Comparison of ENCODE assay signal across 19 mouse cellular contexts in the genomic region with DNA sequence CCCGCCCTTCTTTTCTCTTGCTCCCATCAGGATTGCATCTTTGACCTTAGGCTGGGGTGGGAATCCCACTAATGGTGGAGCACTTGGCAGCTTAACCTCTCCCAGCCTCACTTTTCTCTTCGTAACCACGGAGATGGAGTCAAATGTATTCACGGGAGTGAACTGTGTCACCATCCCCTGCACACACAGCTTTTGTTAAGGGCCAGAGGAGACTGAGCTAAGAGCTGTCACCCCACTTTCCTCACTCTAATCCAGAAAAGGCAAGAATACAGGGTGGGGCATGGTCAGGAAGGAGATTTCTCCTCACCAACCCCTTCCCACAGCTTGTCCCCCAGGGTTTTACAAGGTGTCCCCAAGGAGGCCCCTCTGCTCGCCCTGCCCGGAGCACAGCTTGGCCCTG. TPM values are rescaled to one million over a fixed set of nuclear protein-coding genes. Genes with fewer than 3 reads are reported as not detected.
DNase-seq lines count a peak whose midpoint lies in the region; ATAC-seq lines count a peak whose summit lies in the region.
"Had no signal": no experiment of that assay in that cellular context is flagged by ENCODE, and none has a peak within 500 bp of the region (broad histone marks: within the 10 kb centered on the region; RNA-seq: fewer than 3 reads in every experiment).

No protein-coding gene starts in this region.

- no peaks in the 10 kb centered on the region for H3K36me3 ChIP-seq in hindbrain, embryonic 12.5 days
- no peaks in the 10 kb centered on the region for H3K36me3 ChIP-seq in midbrain, embryonic 15.5 days (replicated peaks)
- H3K36me3 ChIP-seq: G1E; heart, embryonic 13.5 days; limb, embryonic 12.5 days had no signal

- H3K9ac ChIP-seq in hindbrain, embryonic 12.5 days: no peak overlapping the region
- no peak overlapping the region for H3K9ac ChIP-seq in midbrain, embryonic 15.5 days

- H3K27ac ChIP-seq in hindbrain, embryonic 12.5 days: no peak overlapping the region
- H3K27ac ChIP-seq in midbrain, embryonic 15.5 days: 0 out of 2 replicates have a peak overlapping the region, but pooled peaks have one; percentile 20
- H3K27ac ChIP-seq: heart, embryonic 13.5 days; kidney, postnatal 0 days; limb, embryonic 12.5 days; macrophage had no signal

- peak overlapping the region; percentile 84; the same call in 1 of the 2 replicates for H3K4me2 ChIP-seq in hindbrain, embryonic 12.5 days (replicated peaks)
- peak overlapping the region; percentile 71 for H3K4me2 ChIP-seq in midbrain, embryonic 15.5 days

- DNase-seq in cerebellum, adult 8-10 months: peak; percentile 17
- peak; percentile 42 for DNase-seq in ES-CJ7 (ENCODE audit: low read depth, low spot score)
- no peak for DNase-seq in frontal cortex, postnatal 14 days (ENCODE audit: low spot score in 2 of 2)
- DNase-seq in gastrocnemius, postnatal 4 days (ENCODE audit: low spot score in 2 of 2): no peak
- DNase-seq in layer of hippocampus, adult 18-20 months (ENCODE audit: low spot score in 2 of 2): no peak
- DNase-seq: layer of hippocampus, postnatal 36 days; lung, adult 18-20 months; retina, postnatal 1 day had no signal

- H3K27me3 ChIP-seq in hindbrain, embryonic 12.5 days: peaks cover 75% of the 10 kb centered on the region
- peaks cover 19% of the 10 kb centered on the region; the same call in 1 of the 2 replicates for H3K27me3 ChIP-seq in midbrain, embryonic 15.5 days (replicated peaks)

- ATAC-seq in cerebellum, adult (ENCODE audit: insufficient number of reproducible peaks, low FRiP score, low TSS enrichment): no peak
- ATAC-seq in hindbrain, embryonic 12.5 days (ENCODE audit: low FRiP score): peak; percentile 51
- no peak for ATAC-seq in midbrain, embryonic 15.5 days (replicated peaks)

- H3K9me3 ChIP-seq in hindbrain, embryonic 12.5 days (replicated peaks): no peaks in the 10 kb centered on the region
- H3K9me3 ChIP-seq in midbrain, embryonic 15.5 days: no peaks in the 10 kb centered on the region
- H3K9me3 ChIP-seq: G1E; heart, embryonic 13.5 days; limb, embryonic 12.5 days had no signal

- peaks cover 30% of the 10 kb centered on the region for H3K4me1 ChIP-seq in hindbrain, embryonic 12.5 days
- peaks cover 28% of the 10 kb centered on the region for H3K4me1 ChIP-seq in midbrain, embryonic 15.5 days

- H3K4me3 ChIP-seq in hindbrain, embryonic 12.5 days: peak overlapping the region; percentile 50; the same call in 1 of the 2 replicates
- H3K4me3 ChIP-seq in midbrain, embryonic 15.5 days: peak overlapping the region; percentile 52

- WGBS in hindbrain, embryonic 12.5 days: 26% methylated on average over 6 of the region's 6 CpGs
- WGBS in midbrain, embryonic 15.5 days: 29% methylated on average over 6 of the region's 6 CpGs

RNA-seq across cellular contexts. Expression of a gene that starts 13.1 kb away (rescaled TPM):
- polyA plus RNA-seq in hindbrain, embryonic 12.5 days (2016; fragmentation: Nextera tagmentation; extraction: Ambion mirVana): 6.8 and 7.5 TPM in 2 replicates
- polyA plus RNA-seq in midbrain, embryonic 15.5 days (2015; fragmentation: Nextera tagmentation; extraction: Ambion mirVana): 16.1 and 16.3 TPM in 2 replicates
- total RNA-seq in gastrocnemius, postnatal 4 days (2021): not detected
- 10 to 100 TPM; 39.0 to 42.3 TPM for total RNA-seq in layer of hippocampus, adult 18-20 months (2021)
- total RNA-seq: common myeloid progenitor, adult 5-6 weeks; gastrocnemius, adult 8-10 months had no signal
- polyA plus RNA-seq: G1E; kidney, postnatal 0 days; macrophage; spleen, adult 2 months had no signal

RNA-seq across cellular contexts. Expression of a gene that starts 31.8 kb away (rescaled TPM):
- polyA plus RNA-seq in hindbrain, embryonic 12.5 days (2016; fragmentation: Nextera tagmentation; extraction: Ambion mirVana): 4.4 and 7.3 TPM in 2 replicates
- 13.8 and 14.2 TPM in 2 replicates for polyA plus RNA-seq in midbrain, embryonic 15.5 days (2015; fragmentation: Nextera tagmentation; extraction: Ambion mirVana)
- under 1 TPM; 0.34 to 0.47 TPM for total RNA-seq in gastrocnemius, postnatal 4 days (2021)
- 10 to 100 TPM; 51.5 to 52.1 TPM for total RNA-seq in layer of hippocampus, adult 18-20 months (2021)
- polyA plus RNA-seq: G1E; heart, embryonic 13.5 days had no signal

RNA-seq across cellular contexts. Expression of a gene that starts 42.8 kb away (rescaled TPM):
- 77.6 and 84.0 TPM in 2 replicates for polyA plus RNA-seq in hindbrain, embryonic 12.5 days (2016; fragmentation: Nextera tagmentation; extraction: Ambion mirVana)
- 94.8 and 95.8 TPM in 2 replicates for polyA plus RNA-seq in midbrain, embryonic 15.5 days (2015; fragmentation: Nextera tagmentation; extraction: Ambion mirVana)
- total RNA-seq in gastrocnemius, postnatal 4 days (2021): 10 to 100 TPM; 47.5 to 49.5 TPM
- total RNA-seq in layer of hippocampus, adult 18-20 months (2021): 10 to 100 TPM; 79.5 to 89.0 TPM

RNA-seq across cellular contexts. Expression of a gene that starts 43.1 kb away (rescaled TPM):
- polyA plus RNA-seq in hindbrain, embryonic 12.5 days (2016; fragmentation: Nextera tagmentation; extraction: Ambion mirVana): 16.7 and 18.1 TPM in 2 replicates
- polyA plus RNA-seq in midbrain, embryonic 15.5 days (2015; fragmentation: Nextera tagmentation; extraction: Ambion mirVana): 14.3 and 16.9 TPM in 2 replicates
- total RNA-seq in gastrocnemius, postnatal 4 days (2021): 1 to 10 TPM; 9.6 to 9.8 TPM
- 10 to 100 TPM; 21.1 to 24.9 TPM for total RNA-seq in layer of hippocampus, adult 18-20 months (2021)

RNA-seq across cellular contexts. Expression of a gene that starts 43.3 kb away (rescaled TPM):
- 44.4 and 48.5 TPM in 2 replicates for polyA plus RNA-seq in hindbrain, embryonic 12.5 days (2016; fragmentation: Nextera tagmentation; extraction: Ambion mirVana)
- 49.2 and 50.5 TPM in 2 replicates for polyA plus RNA-seq in midbrain, embryonic 15.5 days (2015; fragmentation: Nextera tagmentation; extraction: Ambion mirVana)
- total RNA-seq in gastrocnemius, postnatal 4 days (2021): 10 to 100 TPM; 15.9 to 20.7 TPM
- 10 to 100 TPM; 34.3 to 36.6 TPM for total RNA-seq in layer of hippocampus, adult 18-20 months (2021)

Comparison
In these comparisons a context has a peak if more than half of its experiments do, and no peak if none do; other contexts are left out.
1. DNase-seq: peak in cerebellum, adult 8-10 months (single experiment) and ES-CJ7 (single experiment); none in frontal cortex, postnatal 14 days (0 of 2), gastrocnemius, postnatal 4 days (0 of 2) and layer of hippocampus, adult 18-20 months (0 of 2).
2. RNA of a gene that starts 13.1 kb away (total RNA-seq): 39.0 to 42.3 TPM in layer of hippocampus, adult 18-20 months; not detected in gastrocnemius, postnatal 4 days; every median in the first group is over 10 times any median in the second.
3. RNA of a gene that starts 31.8 kb away (total RNA-seq): 51.5 to 52.1 TPM in layer of hippocampus, adult 18-20 months; 0.34 to 0.47 TPM in gastrocnemius, postnatal 4 days; every median in the first group is over 10 times any median in the second.